Mouse (Mus musculus) limb, embryonic 14.5 days (tissue): ENCODE results near the gene Lrpap1. TPM values are rescaled to one million over a fixed set of nuclear protein-coding genes. Genes with fewer than 3 reads are reported as not detected.

Experiments
- ATAC-seq: fragments of 200-750 bp; cut with Nextera tagmentation; 2 replicates; pipeline ENCODE4 v1.8.0; 2017; ENCODE audit warnings: low read depth, moderate number of reproducible peaks, moderate TSS enrichment; ENCODE audit not compliant: low FRiP score
- DNase-seq: peaks from one replicate; pipeline ENCODE4 v3.0.0-alpha.2; 2015; ENCODE audit warnings: low spot score
- H3K27ac ChIP-seq: fragments of 300-500 bp; sonication (generic); replicated peaks from 2 replicates; pipeline ENCODE4 v1.5.1; 2014; ENCODE audit warnings: low read depth, mild to moderate bottlenecking, low read length, moderate library complexity, mixed read lengths
- H3K27me3 ChIP-seq: fragments of 300-500 bp; sonication (generic); 2 replicates; pipeline ENCODE4 v1.6.1; 2014; ENCODE audit warnings: low read length, mixed read lengths; ENCODE audit not compliant: control insufficient read depth, insufficient read depth
- H3K36me3 ChIP-seq: fragments of 300-500 bp; sonication (generic); 2 replicates; pipeline ENCODE4 v1.6.1; 2014; ENCODE audit warnings: mild to moderate bottlenecking, low read length, moderate library complexity, mixed read lengths; ENCODE audit not compliant: control insufficient read depth, insufficient read depth
- H3K4me1 ChIP-seq: fragments of 300-500 bp; sonication (generic); 2 replicates; pipeline ENCODE4 v1.6.1; 2014; ENCODE audit warnings: antibody characterized with exemption, low read length, mixed read lengths; ENCODE audit not compliant: control insufficient read depth, insufficient read depth
- H3K4me2 ChIP-seq: fragments of 300-500 bp; sonication (generic); replicated peaks from 2 replicates; pipeline ENCODE4 v1.6.1; 2014; ENCODE audit warnings: low read depth, mild to moderate bottlenecking, low read length, moderate library complexity; ENCODE audit not compliant: severe bottlenecking
- H3K4me3 ChIP-seq: fragments of 300-500 bp; sonication (generic); replicated peaks from 2 replicates; pipeline ENCODE4 v1.5.1; 2014; ENCODE audit warnings: low read length
- H3K9ac ChIP-seq: fragments of 300-500 bp; sonication (generic); 2 replicates; pipeline ENCODE4 v1.6.1; 2014; ENCODE audit warnings: mild to moderate bottlenecking, low read depth, low read length, moderate library complexity; ENCODE audit not compliant: severe bottlenecking
- H3K9me3 ChIP-seq: fragments of 300-500 bp; sonication (generic); 2 replicates; pipeline ENCODE4 v1.6.1; 2016; ENCODE audit warnings: low read length; ENCODE audit not compliant: control insufficient read depth
- POLR2A ChIP-seq: fragments of 200-500 bp; IDR thresholded peaks from 2 replicates; pipeline ENCODE4 v1.8.0; 2012; ENCODE audit warnings: inconsistent platforms, mild to moderate bottlenecking, moderate library complexity, borderline replicate concordance; ENCODE audit not compliant: insufficient read depth, insufficient read length; ENCODE audit errors: extremely low read depth
- WGBS: fragments of 180-500 bp; shearing (Covaris S2); extraction: QIAGEN DNeasy Blood & Tissue Kit; methylation state at CpG from one replicate; pipeline ENCODE4 v1.1.7; 2014; 5-methylcytosine and 5-hydroxymethylcytosine counted together
- polyA plus RNA-seq, 2 experiments: library from polyadenylated mRNA; depleted of rRNA in 1 of 2; stranded (reverse) in 1 of 2; unstranded in 1 of 2; fragments of >200 nt; fragmentation: Nextera tagmentation in 1 of 2; extraction: Ambion mirVana in 1 of 2; gene quantifications; 2 replicates each; pipeline versions ENCODE4 v1.2.1 to v1.2.3; 2012 to 2014

The Lrpap1 gene
- polyA plus RNA-seq, 2 experiments, result 59.5 to 137 TPM

- peaks cover 14% of the 10 kb centered on the region for H3K36me3 ChIP-seq
- ATAC-seq (no peak; the same call in 1 of the 2 replicates), DNase-seq (no peak)
- H3K27ac ChIP-seq, result no peak overlapping the region
- peak overlapping the region; percentile 70 for H3K4me3 ChIP-seq
- H3K9ac ChIP-seq, result peak overlapping the region; percentile 38
- H3K4me2 ChIP-seq, result peak overlapping the region; percentile 65
- WGBS, result 7% methylated on average over 11 of the region's 11 CpGs
- H3K4me1 ChIP-seq, result peaks cover 17% of the 10 kb centered on the region
- no peaks in the 10 kb centered on the region for H3K27me3 ChIP-seq
- H3K9me3 ChIP-seq, result no peaks in the 10 kb centered on the region
- no peak for TF ChIP-seq POLR2A
Observed at GRCm38 (mm10) chr5:35105922-35106298, 344 bp upstream of the Lrpap1 start.

- H3K4me3 ChIP-seq, result peak overlapping the region; percentile 70
- H3K4me1 ChIP-seq, result peaks cover 17% of the 10 kb centered on the region
- H3K9ac ChIP-seq, result peak overlapping the region; percentile 77; the same call in 1 of the 2 replicates
- DNase-seq (no peak), ATAC-seq (no peak)
- H3K36me3 ChIP-seq, result peaks cover 30% of the 10 kb centered on the region
- H3K27ac ChIP-seq, result no peak overlapping the region
- H3K27me3 ChIP-seq, result no peaks in the 10 kb centered on the region
- H3K9me3 ChIP-seq, result no peaks in the 10 kb centered on the region
- WGBS, result 44% methylated on average over 4 of the region's 8 CpGs
- no peak for TF ChIP-seq POLR2A
- H3K4me2 ChIP-seq, result peak overlapping the region; percentile 65
Observed at GRCm38 (mm10) chr5:35104183-35104959, 1.2 kb downstream of the Lrpap1 start.

- H3K9ac ChIP-seq, result no peak overlapping the region
- H3K27me3 ChIP-seq, result no peaks in the 10 kb centered on the region
- no peak overlapping the region for H3K4me2 ChIP-seq
- ATAC-seq (no peak), DNase-seq (no peak)
- H3K4me1 ChIP-seq, result peaks cover 17% of the 10 kb centered on the region
- peaks cover 38% of the 10 kb centered on the region for H3K36me3 ChIP-seq
- H3K4me3 ChIP-seq, result no peak overlapping the region
- 71% methylated on average over 2 of the region's 2 CpGs for WGBS
- no peaks in the 10 kb centered on the region for H3K9me3 ChIP-seq
- TF ChIP-seq POLR2A, result no peak
- no peak overlapping the region for H3K27ac ChIP-seq
Observed at GRCm38 (mm10) chr5:35103528-35103927, 2.0 kb downstream of the Lrpap1 start.

- Histone ChIP-seq H3K9ac (no peak overlapping the region), H3K27me3 (no peaks in the 10 kb centered on the region), H3K9me3 (no peaks in the 10 kb centered on the region), H3K27ac (no peak overlapping the region), H3K4me3 (no peak overlapping the region), H3K4me1 (peaks cover 17% of the 10 kb centered on the region), H3K4me2 (no peak overlapping the region), H3K36me3 (peaks cover 43% of the 10 kb centered on the region)
- DNase-seq (no peak), ATAC-seq (no peak)
- WGBS, result 89% methylated on average over 8 of the region's 8 CpGs
- TF ChIP-seq POLR2A, result no peak
Observed at GRCm38 (mm10) chr5:35103086-35103485, 2.5 kb downstream of the Lrpap1 start.

GRCm38 (mm10) chr5:35091636-35092035 is 13.9 kb downstream of the Lrpap1 start:
- Histone ChIP-seq H3K4me2 (no peak overlapping the region), H3K9me3 (no peaks in the 10 kb centered on the region), H3K36me3 (peaks cover 52% of the 10 kb centered on the region), H3K4me1 (no peaks in the 10 kb centered on the region), H3K9ac (no peak overlapping the region), H3K27ac (no peak overlapping the region), H3K4me3 (no peak overlapping the region), H3K27me3 (no peaks in the 10 kb centered on the region)
- DNase-seq (no peak), ATAC-seq (no peak)
- TF ChIP-seq POLR2A, result no peak
- 91% methylated on average over 3 of the region's 3 CpGs for WGBS

GRCm38 (mm10) chr5:35089614-35089963 is 16.0 kb downstream of the Lrpap1 start:
- Histone ChIP-seq H3K4me1 (no peaks in the 10 kb centered on the region), H3K36me3 (peaks cover 32% of the 10 kb centered on the region), H3K9me3 (no peaks in the 10 kb centered on the region), H3K9ac (no peak overlapping the region), H3K27me3 (no peaks in the 10 kb centered on the region), H3K27ac (no peak overlapping the region), H3K4me2 (no peak overlapping the region), H3K4me3 (no peak overlapping the region)
- no peak for TF ChIP-seq POLR2A
- ATAC-seq (no peak), DNase-seq (no peak)
- WGBS, result 82% methylated on average over 5 of the region's 5 CpGs
